Mouse (Mus musculus) heart, adult 2 months (tissue): ENCODE measurements around the gene Prdx1.

Experiments used
- CTCF ChIP-seq: fragments of 200-600 bp; IDR thresholded peaks from 2 replicates; pipeline ENCODE4 v1.8.1; 2022; ENCODE audit warnings: antibody characterized with exemption, mild to moderate bottlenecking, moderate library complexity
- EP300 ChIP-seq: fragments of 200-500 bp; IDR thresholded peaks from 2 replicates; pipeline ENCODE4 v1.6.1; 2011; ENCODE audit warnings: low read depth, low read length, control low read depth; ENCODE audit not compliant: insufficient read depth
- POLR2A ChIP-seq: fragments of 200-500 bp; IDR thresholded peaks from 2 replicates; pipeline ENCODE4 v1.6.1; 2011; ENCODE audit warnings: mild to moderate bottlenecking, low read depth, low read length, control low read depth; ENCODE audit not compliant: insufficient read depth

DNA sequence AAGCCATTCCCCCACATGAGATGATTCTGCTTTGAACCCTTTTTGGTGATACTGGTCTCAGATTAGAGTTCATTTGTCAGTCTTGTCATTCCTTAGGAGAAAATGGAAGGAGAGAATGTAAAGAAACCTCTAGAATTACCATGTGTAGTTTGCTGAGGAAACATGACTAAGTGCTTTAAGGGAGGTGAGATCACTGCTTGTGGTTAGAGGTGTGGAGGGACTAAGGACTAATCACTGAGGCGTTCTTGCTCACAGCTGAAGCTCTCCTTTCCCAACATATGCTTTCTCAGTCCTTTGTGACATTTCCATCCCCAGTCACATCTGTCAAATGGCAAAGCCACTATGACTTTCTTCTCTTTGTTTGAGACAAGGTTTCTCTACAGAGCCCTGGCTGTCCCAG is 7.5 kb upstream of the Prdx1 start:
- TF ChIP-seq POLR2A (no peak), CTCF (no peak), EP300 (no peak)
